Mouse (Mus musculus): ENCODE data around the gene Dap.

GRCm38 (mm10) chr15:31284922-31285631 is 61.0 kb downstream of the Dap start:
- no peak for TF ChIP-seq POLR2A (IDR thresholded peaks at IDR 0.05; ENCODE audit: borderline replicate concordance, control insufficient read depth, low read depth, low read length)
- TF ChIP-seq CTCF (IDR thresholded peaks at IDR 0.05; ENCODE audit: control insufficient read depth, insufficient read depth, low read length) = no peak
